Mouse (Mus musculus) embryonic facial prominence, embryonic 15.5 days (tissue): ENCODE measurements around the gene Ppp1r2. TPM values are rescaled to one million over a fixed set of nuclear protein-coding genes. Genes with fewer than 3 reads are reported as not detected.

Source experiments
- ATAC-seq: fragments of 200-750 bp; cut with Nextera tagmentation; 2 replicates; pipeline ENCODE4 v1.8.0; 2017; ENCODE audit warnings: low read depth, moderate TSS enrichment; ENCODE audit not compliant: insufficient number of reproducible peaks, low FRiP score, low TSS enrichment
- H3K27ac ChIP-seq: fragments of 300-500 bp; sonication (generic); replicated peaks from 2 replicates; pipeline ENCODE4 v1.5.1; 2015; ENCODE audit warnings: mild to moderate bottlenecking, inconsistent platforms
- H3K27me3 ChIP-seq: fragments of 300-500 bp; sonication (generic); 2 replicates; pipeline ENCODE4 v1.6.1; 2015; ENCODE audit warnings: inconsistent platforms
- H3K36me3 ChIP-seq: fragments of 300-500 bp; sonication (generic); 2 replicates; pipeline ENCODE4 v1.6.1; 2015; ENCODE audit warnings: mild to moderate bottlenecking, inconsistent platforms
- H3K4me1 ChIP-seq: fragments of 300-500 bp; sonication (generic); 2 replicates; pipeline ENCODE4 v1.6.1; 2015; ENCODE audit warnings: inconsistent platforms
- H3K4me2 ChIP-seq: fragments of 300-500 bp; sonication (generic); replicated peaks from 2 replicates; pipeline ENCODE4 v1.6.1; 2015; ENCODE audit warnings: mild to moderate bottlenecking, inconsistent platforms
- H3K4me3 ChIP-seq: fragments of 300-500 bp; sonication (generic); replicated peaks from 2 replicates; pipeline ENCODE4 v1.5.1; 2015; ENCODE audit warnings: mild to moderate bottlenecking, inconsistent platforms
- H3K9ac ChIP-seq: fragments of 300-500 bp; sonication (generic); 2 replicates; pipeline ENCODE4 v1.6.1; 2015; ENCODE audit warnings: inconsistent platforms
- H3K9me3 ChIP-seq: fragments of 300-500 bp; sonication (generic); replicated peaks from 2 replicates; pipeline ENCODE4 v1.6.1; 2016; ENCODE audit warnings: inconsistent platforms
- WGBS: fragments of 180-500 bp; shearing (Covaris S2); methylation state at CpG from one replicate; pipeline ENCODE4 v1.1.7; 2015; 5-methylcytosine and 5-hydroxymethylcytosine counted together
- microRNA-seq: library from miRNA; unstranded; fragments of <30 nt; microRNA quantifications from one replicate; pipeline ENCODE4, GENCODE M21; 2016; ENCODE audit warnings: borderline number of aligned reads
- polyA plus RNA-seq: library from polyadenylated mRNA; unstranded; fragments of >200 nt; fragmentation: Nextera tagmentation; extraction: Ambion mirVana; gene quantifications from 2 replicates; pipeline ENCODE4 v1.2.1, GENCODE M21; 2015

The Ppp1r2 gene
- polyA plus RNA-seq, 1 experiment from 2014 or later, result 92.1 TPM

GRCm38 (mm10) chr16:31201704-31202103, 73.4 kb downstream of the Ppp1r2 start:
- Histone ChIP-seq H3K4me3 (peak overlapping the region; percentile 97), H3K36me3 (no peaks in the 10 kb centered on the region), H3K9ac (no peak overlapping the region), H3K27me3 (no peaks in the 10 kb centered on the region), H3K27ac (peak overlapping the region; percentile 76), H3K4me2 (peak overlapping the region; percentile 61), H3K9me3 (no peaks in the 10 kb centered on the region), H3K4me1 (peaks cover 16% of the 10 kb centered on the region)
- WGBS, result 70% methylated on average over 2 of the region's 2 CpGs
- ATAC-seq, result no peak

Small RNA genes lying within 50 kb of the gene (microRNA-seq; reads per million reads assigned to microRNA genes)
- gene Gm27415, result not detected

Other genes starting within 250 kb of the Ppp1r2 start
- 18.3 and 18.7 TPM in 2 replicates for gene Xxylt1, start 193.8 kb downstream of the Ppp1r2 start, polyA plus RNA-seq
- gene Acap2, start 74.0 kb downstream of the Ppp1r2 start, polyA plus RNA-seq, result 24.0 and 25.3 TPM in 2 replicates
- gene Apod, start 39.5 kb upstream of the Ppp1r2 start, polyA plus RNA-seq, result 89.9 and 96.7 TPM in 2 replicates
- 41.7 and 42.5 TPM in 2 replicates for gene Bdh1, start 147.0 kb upstream of the Ppp1r2 start, polyA plus RNA-seq